21 mouse cellular contexts compared by ENCODE assay signal in the genomic region with DNA sequence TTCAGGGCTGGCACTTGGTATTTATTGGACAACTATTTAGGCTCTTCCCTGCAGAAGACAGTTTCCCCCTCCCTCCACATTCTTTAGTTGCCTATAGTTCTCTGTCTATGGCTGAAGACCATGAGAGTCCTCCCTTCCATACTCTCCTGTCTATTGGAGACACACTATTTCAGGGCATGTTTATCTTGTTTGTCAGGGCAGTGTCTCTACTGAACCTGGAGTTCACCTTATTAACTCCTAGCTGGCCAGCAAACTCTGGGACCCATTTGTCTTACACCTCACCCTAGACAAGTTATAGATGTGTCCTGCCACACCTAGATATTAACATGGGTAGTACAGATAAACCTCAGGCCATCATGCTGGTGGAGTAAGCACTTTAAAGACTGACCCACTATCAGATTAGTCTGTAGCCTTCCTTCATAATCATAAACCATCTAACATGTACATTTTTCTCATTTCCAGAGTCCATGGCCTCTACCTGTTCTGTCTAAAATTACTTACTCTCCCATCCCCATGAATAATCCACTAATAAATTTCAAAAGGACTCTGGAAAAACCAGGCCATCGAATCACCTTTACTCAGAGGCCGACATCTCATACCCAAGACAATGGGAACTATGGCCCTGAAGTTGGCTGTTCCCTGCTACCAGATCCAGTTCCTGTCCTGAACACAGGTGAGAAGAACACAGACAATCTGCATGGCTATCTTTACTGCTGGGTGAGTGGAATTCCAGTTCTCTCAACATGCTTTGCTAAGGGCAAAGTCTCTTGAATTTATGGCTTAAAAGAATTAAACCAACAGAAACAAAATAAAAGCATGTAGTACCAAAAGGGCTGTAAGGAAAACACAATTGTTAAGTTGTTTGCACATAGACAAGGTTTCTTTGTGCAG.
A peak's percentile ranks its signal among the peaks of the same experiment; 100 is the strongest.
DNase-seq lines count a peak whose midpoint lies in the region; ATAC-seq and TF ChIP-seq lines count a peak whose summit lies in the region.
"Had no signal": no experiment of that assay in that cellular context is flagged by ENCODE, and none has a peak within 500 bp of the region (broad histone marks: within the 10 kb centered on the region; RNA-seq: fewer than 3 reads in every experiment).

No protein-coding gene starts in this region.

- no peak for ATAC-seq in stomach, embryonic 16.5 days (ENCODE audit: insufficient read depth, low FRiP score)
- no peak for ATAC-seq in stomach, postnatal 0 days (ENCODE audit: low FRiP score, low TSS enrichment)
- peak; percentile 82 for ATAC-seq in intestine, embryonic 16.5 days
- peak; percentile 20; the same call in 1 of the 2 replicates for ATAC-seq in megakaryocyte progenitor cell, adult 5-6 weeks (replicated peaks; ENCODE audit: poor library complexity)
- no peak for ATAC-seq in forebrain, embryonic 15.5 days (replicated peaks)
- no peak for ATAC-seq in activated CD4-positive, CD25-positive, alpha-beta regulatory T cell, adult 4 months
- ATAC-seq in hindbrain, embryonic 12.5 days (ENCODE audit: low FRiP score) = no peak
- ATAC-seq: forebrain, embryonic 14.5 days had no signal

- TF ChIP-seq EP300 in stomach, postnatal 0 days (optimal IDR thresholded peaks at IDR 0.05) = no peak

- no peak overlapping the region for H3K4me2 ChIP-seq in stomach, embryonic 16.5 days (ENCODE audit: low read depth, low read length)
- no peak overlapping the region for H3K4me2 ChIP-seq in stomach, postnatal 0 days (replicated peaks; ENCODE audit: low read depth)
- H3K4me2 ChIP-seq in intestine, embryonic 16.5 days (ENCODE audit: low read depth, low read length) = no peak overlapping the region
- H3K4me2 ChIP-seq in forebrain, embryonic 15.5 days (replicated peaks) = no peak overlapping the region
- H3K4me2 ChIP-seq in hindbrain, embryonic 12.5 days (replicated peaks) = no peak overlapping the region
- H3K4me2 ChIP-seq: hindbrain, embryonic 13.5 days had no signal

- H3K36me3 ChIP-seq in stomach, embryonic 16.5 days (ENCODE audit: control insufficient read depth, insufficient read depth, low read length) = no peaks in the 10 kb centered on the region
- H3K36me3 ChIP-seq in stomach, postnatal 0 days (ENCODE audit: control insufficient read depth, insufficient read depth, low read length) = no peaks in the 10 kb centered on the region
- no peaks in the 10 kb centered on the region for H3K36me3 ChIP-seq in intestine, embryonic 16.5 days (ENCODE audit: control insufficient read depth, insufficient read depth, low read length)
- peaks cover 12% of the 10 kb centered on the region; the same call in 1 of the 2 replicates for H3K36me3 ChIP-seq in forebrain, embryonic 15.5 days
- peaks cover 17% of the 10 kb centered on the region for H3K36me3 ChIP-seq in hindbrain, embryonic 12.5 days

- H3K9ac ChIP-seq in stomach, embryonic 16.5 days (ENCODE audit: low read length) = no peak overlapping the region
- no peak overlapping the region for H3K9ac ChIP-seq in stomach, postnatal 0 days (ENCODE audit: low read length)
- H3K9ac ChIP-seq in intestine, embryonic 16.5 days (ENCODE audit: low read depth, low read length) = no peak overlapping the region
- H3K9ac ChIP-seq in forebrain, embryonic 15.5 days (replicated peaks) = no peak overlapping the region
- no peak overlapping the region for H3K9ac ChIP-seq in hindbrain, embryonic 12.5 days
- H3K9ac ChIP-seq: hindbrain, embryonic 13.5 days had no signal

- DNase-seq in stomach, postnatal 0 days (ENCODE audit: low spot score) = no peak
- DNase-seq: adrenal gland, adult 8-10 months; adrenal gland, postnatal 36 days; cerebellum, adult 2 months; cerebellum, postnatal 10 days; gastrocnemius, postnatal 10 days; heart, adult 18-20 months; heart, postnatal 10 days; heart, postnatal 4 days had no signal

- no peaks in the 10 kb centered on the region for H3K27me3 ChIP-seq in stomach, embryonic 16.5 days (ENCODE audit: control insufficient read depth, insufficient read depth, low read length)
- H3K27me3 ChIP-seq in stomach, postnatal 0 days (ENCODE audit: control insufficient read depth, insufficient read depth, low read length) = no peaks in the 10 kb centered on the region
- no peaks in the 10 kb centered on the region for H3K27me3 ChIP-seq in intestine, embryonic 16.5 days (replicated peaks; ENCODE audit: control insufficient read depth, insufficient read depth, low read length)
- no peaks in the 10 kb centered on the region for H3K27me3 ChIP-seq in forebrain, embryonic 15.5 days
- H3K27me3 ChIP-seq in hindbrain, embryonic 12.5 days = no peaks in the 10 kb centered on the region
- H3K27me3 ChIP-seq: hindbrain, embryonic 13.5 days had no signal

- 93% methylated on average over 2 of the region's 2 CpGs for WGBS in stomach, embryonic 16.5 days
- 88% methylated on average over 2 of the region's 2 CpGs for WGBS in stomach, postnatal 0 days
- WGBS in intestine, embryonic 16.5 days = 83% methylated on average over 2 of the region's 2 CpGs
- WGBS in forebrain, embryonic 15.5 days = 98% methylated on average over 2 of the region's 2 CpGs
- 92% methylated on average over 2 of the region's 2 CpGs for WGBS in hindbrain, embryonic 12.5 days

- H3K4me3 ChIP-seq in stomach, embryonic 16.5 days (replicated peaks; ENCODE audit: low read length) = no peak overlapping the region
- H3K4me3 ChIP-seq in stomach, postnatal 0 days (ENCODE audit: low read depth, low read length) = no peak overlapping the region
- no peak overlapping the region for H3K4me3 ChIP-seq in intestine, embryonic 16.5 days (ENCODE audit: low read length)
- no peak overlapping the region for H3K4me3 ChIP-seq in forebrain, embryonic 15.5 days
- no peak overlapping the region for H3K4me3 ChIP-seq in hindbrain, embryonic 12.5 days
- H3K4me3 ChIP-seq: embryonic facial prominence, embryonic 10.5 days; erythroblast, embryonic 14.5 days; forebrain, embryonic 10.5 days; heart, embryonic 10.5 days; hindbrain, embryonic 13.5 days had no signal

- no peak for TF ChIP-seq CTCF in stomach, postnatal 0 days (IDR thresholded peaks at IDR 0.05; ENCODE audit: low read depth)

- no peaks in the 10 kb centered on the region for H3K9me3 ChIP-seq in stomach, embryonic 16.5 days (replicated peaks; ENCODE audit: control insufficient read depth, low read length)
- no peaks in the 10 kb centered on the region for H3K9me3 ChIP-seq in stomach, postnatal 0 days (ENCODE audit: control insufficient read depth, low read length)
- H3K9me3 ChIP-seq in intestine, embryonic 16.5 days (ENCODE audit: control insufficient read depth, low read length) = no peaks in the 10 kb centered on the region
- H3K9me3 ChIP-seq in forebrain, embryonic 15.5 days = no peaks in the 10 kb centered on the region
- no peaks in the 10 kb centered on the region for H3K9me3 ChIP-seq in hindbrain, embryonic 12.5 days (replicated peaks)
- H3K9me3 ChIP-seq: embryonic facial prominence, embryonic 10.5 days; forebrain, embryonic 10.5 days; heart, embryonic 10.5 days; hindbrain, embryonic 13.5 days had no signal

- H3K27ac ChIP-seq in stomach, embryonic 16.5 days (ENCODE audit: low read length) = peak overlapping the region; percentile 44
- H3K27ac ChIP-seq in stomach, postnatal 0 days (replicated peaks) = no peak overlapping the region
- 0 out of 2 replicates have a peak overlapping the region, but pooled peaks have one; percentile 47 for H3K27ac ChIP-seq in intestine, embryonic 16.5 days (ENCODE audit: low read length)
- no peak overlapping the region for H3K27ac ChIP-seq in forebrain, embryonic 15.5 days (replicated peaks)
- H3K27ac ChIP-seq in hindbrain, embryonic 12.5 days = no peak overlapping the region
- H3K27ac ChIP-seq: embryonic facial prominence, embryonic 10.5 days; forebrain, embryonic 10.5 days; heart, embryonic 10.5 days; hindbrain, embryonic 13.5 days had no signal

- peaks cover 3% of the 10 kb centered on the region; the same call in 1 of the 2 replicates for H3K4me1 ChIP-seq in stomach, embryonic 16.5 days (ENCODE audit: control insufficient read depth, insufficient read depth, low read length)
- H3K4me1 ChIP-seq in stomach, postnatal 0 days (replicated peaks; ENCODE audit: control insufficient read depth, insufficient read depth) = no peaks in the 10 kb centered on the region
- H3K4me1 ChIP-seq in intestine, embryonic 16.5 days (ENCODE audit: control insufficient read depth, insufficient read depth, low read length) = peaks cover 26% of the 10 kb centered on the region
- H3K4me1 ChIP-seq in forebrain, embryonic 15.5 days = peaks cover 19% of the 10 kb centered on the region
- peaks cover 14% of the 10 kb centered on the region for H3K4me1 ChIP-seq in hindbrain, embryonic 12.5 days

Comparison
In these comparisons a context has a peak if more than half of its experiments do, and no peak if none do; other contexts are left out.
1. H3K27ac ChIP-seq: peak in stomach, embryonic 16.5 days (single experiment) and intestine, embryonic 16.5 days (single experiment); none in stomach, postnatal 0 days (single experiment), forebrain, embryonic 15.5 days (single experiment) and hindbrain, embryonic 12.5 days (single experiment).
2. ATAC-seq: peak in intestine, embryonic 16.5 days (single experiment) and megakaryocyte progenitor cell, adult 5-6 weeks (single experiment); none in stomach, embryonic 16.5 days (single experiment), stomach, postnatal 0 days (single experiment), forebrain, embryonic 15.5 days (single experiment), activated CD4-positive, CD25-positive, alpha-beta regulatory T cell, adult 4 months (single experiment) and hindbrain, embryonic 12.5 days (single experiment).